Mouse (Mus musculus): ENCODE data around the gene Snn. TPM values are rescaled to one million over a fixed set of nuclear protein-coding genes. Genes with fewer than 3 reads are reported as not detected.
"Not testable (repeated sequence)": the region's sequence is repeated elsewhere in the genome, so short reads cannot be mapped to it uniquely, and the experiment has no call there.

The Snn gene
- polyA plus RNA-seq (2012; rRNA removed), result 2.0 and 2.2 TPM in 2 replicates
- 1.8 and 2.5 TPM in 2 replicates for polyA plus RNA-seq (2014; fragmentation: Nextera tagmentation; extraction: Ambion mirVana)

GRCm38 (mm10) chr16:11060645-11061044 lies at the start of gene Snn:
TSS of gene Snn (plus strand) at chr16:11060945.
- no peak for TF ChIP-seq EP300 (IDR thresholded peaks at IDR 0.05; ENCODE audit: low read depth)
- TF ChIP-seq CTCF (IDR thresholded peaks at IDR 0.05; ENCODE audit: low read depth), result no peak
- H3K36me3 ChIP-seq (replicated peaks; ENCODE audit: control insufficient read depth, insufficient read depth, low read depth), result no peaks in the 10 kb centered on the region
- H3K27me3 ChIP-seq (ENCODE audit: control insufficient read depth, insufficient read depth, low read length), result no peaks in the 10 kb centered on the region
- ATAC-seq (ENCODE audit: insufficient read depth) (no peak), DNase-seq (ENCODE audit: low read depth in 3 of 3, low spot score in 3 of 3) (no peak)
- H3K9ac ChIP-seq (replicated peaks), result no peak within 1 kb of the TSS
- H3K9me3 ChIP-seq (ENCODE audit: control insufficient read depth, low read length), result no peaks in the 10 kb centered on the region
- no peak within 1 kb of the TSS for H3K27ac ChIP-seq
- no peak within 1 kb of the TSS for H3K4me3 ChIP-seq (ENCODE audit: insufficient read depth in 1 of 2, low read depth in 2 of 2, low read length in 2 of 2)
- H3K4me1 ChIP-seq (replicated peaks; ENCODE audit: control insufficient read depth in 2 of 2, insufficient read depth in 2 of 2, low read length in 1 of 2), result peaks cover 1% of the 10 kb centered on the region in 2 experiments; a peak in 2 of 4 replicates
- 71% methylated on average over 4 of the region's 4 CpGs for WGBS (ENCODE audit: insufficient replicate concordance)
- no peak within 1 kb of the TSS for H3K4me2 ChIP-seq (ENCODE audit: low read depth)

GRCm38 (mm10) chr16:11011206-11011605 lies 49.5 kb upstream of the Snn start:
- H3K27me3 ChIP-seq (ENCODE audit: control insufficient read depth, insufficient read depth, low read length), result no peaks in the 10 kb centered on the region
- H3K9ac ChIP-seq (replicated peaks), result no peak overlapping the region
- DNase-seq (ENCODE audit: low read depth in 3 of 3, low spot score in 3 of 3), result no peak
- no peak overlapping the region for H3K4me3 ChIP-seq (ENCODE audit: insufficient read depth in 1 of 2, low read depth in 2 of 2, low read length in 2 of 2)
- no peaks in the 10 kb centered on the region for H3K9me3 ChIP-seq (ENCODE audit: control insufficient read depth, low read length)
- H3K27ac ChIP-seq, result no peak overlapping the region
- TF ChIP-seq EP300 (IDR thresholded peaks at IDR 0.05; ENCODE audit: low read depth), result no peak
- no peak for TF ChIP-seq CTCF (IDR thresholded peaks at IDR 0.05; ENCODE audit: low read depth)
- no peak overlapping the region for H3K4me2 ChIP-seq (ENCODE audit: low read depth)
- no peaks in the 10 kb centered on the region for H3K36me3 ChIP-seq (replicated peaks; ENCODE audit: control insufficient read depth, insufficient read depth, low read depth)
- WGBS (ENCODE audit: insufficient replicate concordance), result 30% methylated on average over 2 of the region's 2 CpGs
- H3K4me1 ChIP-seq (replicated peaks; ENCODE audit: control insufficient read depth in 2 of 2, insufficient read depth in 2 of 2, low read length in 1 of 2), result peaks cover 0 to 19% of the 10 kb centered on the region in 2 experiments; a peak in 2 of 4 replicates
- ATAC-seq (ENCODE audit: insufficient read depth), result no peak

- DNase-seq (ENCODE audit: low read depth in 3 of 3, low spot score in 3 of 3), result no peak
- TF ChIP-seq CTCF (IDR thresholded peaks at IDR 0.05; ENCODE audit: low read depth) (no peak), EP300 (IDR thresholded peaks at IDR 0.05; ENCODE audit: low read depth) (no peak)
- no peaks in the 10 kb centered on the region for H3K36me3 ChIP-seq (replicated peaks; ENCODE audit: control insufficient read depth, insufficient read depth, low read depth)
- H3K4me2 ChIP-seq (ENCODE audit: low read depth), result no peak overlapping the region
- H3K9ac ChIP-seq (replicated peaks), result no peak overlapping the region
- H3K4me3 ChIP-seq (ENCODE audit: insufficient read depth in 1 of 2, low read depth in 2 of 2, low read length in 2 of 2), result no peak overlapping the region
- no peaks in the 10 kb centered on the region for H3K27me3 ChIP-seq (ENCODE audit: control insufficient read depth, insufficient read depth, low read length)
- no peaks in the 10 kb centered on the region for H3K9me3 ChIP-seq (ENCODE audit: control insufficient read depth, low read length)
- ATAC-seq (ENCODE audit: insufficient read depth), result no peak
- no peak overlapping the region for H3K27ac ChIP-seq
- peaks cover 0 to 19% of the 10 kb centered on the region in 2 experiments; a peak in 2 of 4 replicates for H3K4me1 ChIP-seq (replicated peaks; ENCODE audit: control insufficient read depth in 2 of 2, insufficient read depth in 2 of 2, low read length in 1 of 2)
- WGBS (ENCODE audit: insufficient replicate concordance), result 37% methylated on average over 4 of the region's 4 CpGs
Observed at GRCm38 (mm10) chr16:11011939-11012338, 48.8 kb upstream of the Snn start.

- no peak overlapping the region for H3K9ac ChIP-seq (replicated peaks)
- WGBS (ENCODE audit: insufficient replicate concordance), result 58% methylated on average over 11 of the region's 11 CpGs
- H3K27me3 ChIP-seq (ENCODE audit: control insufficient read depth, insufficient read depth, low read length), result no peaks in the 10 kb centered on the region
- DNase-seq (ENCODE audit: low read depth in 3 of 3, low spot score in 3 of 3), result no peak
- TF ChIP-seq CTCF (IDR thresholded peaks at IDR 0.05; ENCODE audit: low read depth) (no peak), EP300 (IDR thresholded peaks at IDR 0.05; ENCODE audit: low read depth) (no peak)
- H3K4me2 ChIP-seq (ENCODE audit: low read depth), result no peak overlapping the region
- no peaks in the 10 kb centered on the region for H3K36me3 ChIP-seq (replicated peaks; ENCODE audit: control insufficient read depth, insufficient read depth, low read depth)
- no peak overlapping the region for H3K4me3 ChIP-seq (ENCODE audit: insufficient read depth in 1 of 2, low read depth in 2 of 2, low read length in 2 of 2)
- H3K4me1 ChIP-seq (replicated peaks; ENCODE audit: control insufficient read depth in 2 of 2, insufficient read depth in 2 of 2, low read length in 1 of 2), result peaks cover 0 to 22% of the 10 kb centered on the region in 2 experiments; a peak in 2 of 4 replicates
- no peak overlapping the region for H3K27ac ChIP-seq
- H3K9me3 ChIP-seq (ENCODE audit: control insufficient read depth, low read length), result no peaks in the 10 kb centered on the region
- no peak for ATAC-seq (ENCODE audit: insufficient read depth)
Observed at GRCm38 (mm10) chr16:11012571-11013463, 47.9 kb upstream of the Snn start.

GRCm38 (mm10) chr16:11013464-11014147 lies 47.1 kb upstream of the Snn start:
- H3K27ac ChIP-seq, result not testable (repeated sequence)
- WGBS (ENCODE audit: insufficient replicate concordance), result 84% methylated on average over 11 of the region's 19 CpGs

More at GRCm38 (mm10) chr16:11013464-11014147, 47.1 kb upstream of the Snn start:
- peaks cover 0 to 21% of the 10 kb centered on the region in 2 experiments; a peak in 2 of 4 replicates for H3K4me1 ChIP-seq (replicated peaks; ENCODE audit: control insufficient read depth in 2 of 2, insufficient read depth in 2 of 2, low read length in 1 of 2)
- not testable (repeated sequence) for H3K4me2 ChIP-seq (ENCODE audit: low read depth); H3K36me3 ChIP-seq (replicated peaks; ENCODE audit: control insufficient read depth, insufficient read depth, low read depth); ATAC-seq (ENCODE audit: insufficient read depth); H3K27me3 ChIP-seq (ENCODE audit: control insufficient read depth, insufficient read depth, low read length); H3K9me3 ChIP-seq (ENCODE audit: control insufficient read depth, low read length); H3K4me3 ChIP-seq (ENCODE audit: insufficient read depth in 1 of 2, low read depth in 2 of 2, low read length in 2 of 2); H3K9ac ChIP-seq (replicated peaks); DNase-seq (ENCODE audit: low read depth in 3 of 3, low spot score in 3 of 3)
